Mouse (Mus musculus) liver, embryonic 14.5 days (tissue): ENCODE results near the gene Ankrd11. TPM values are rescaled to one million over a fixed set of nuclear protein-coding genes. Genes with fewer than 3 reads are reported as not detected.

Experiments used
- ATAC-seq: fragments of 200-750 bp; cut with Nextera tagmentation; 2 replicates; pipeline ENCODE4 v1.8.0; 2017; ENCODE audit warnings: moderate number of reproducible peaks, mild to moderate bottlenecking, moderate library complexity; ENCODE audit not compliant: insufficient read depth
- DNase-seq, 3 experiments: peaks; one replicate each; pipeline ENCODE4 v3.0.0-alpha.2; 2012 to 2013; ENCODE audit warnings: low read depth in 3 of 3, low spot score in 3 of 3
- H3K27ac ChIP-seq: fragments of 300-500 bp; sonication (generic); 2 replicates; pipeline ENCODE4 v1.5.1; 2014; ENCODE audit warnings: moderate library complexity, mild to moderate bottlenecking, control low read depth, inconsistent platforms
- H3K27me3 ChIP-seq: fragments of 300-500 bp; sonication (generic); 2 replicates; pipeline ENCODE4 v1.6.1; 2014; ENCODE audit warnings: mild to moderate bottlenecking, low read length, moderate library complexity; ENCODE audit not compliant: control insufficient read depth, insufficient read depth
- H3K36me3 ChIP-seq: fragments of 300-500 bp; sonication (generic); replicated peaks from 2 replicates; pipeline ENCODE4 v1.6.1; 2014; ENCODE audit warnings: low read depth; ENCODE audit not compliant: control insufficient read depth, insufficient read depth
- H3K4me1 ChIP-seq, 2 experiments: fragments of 200-500 bp in 1 of 2; fragments of 300-500 bp in 1 of 2; sonication (generic) in 1 of 2; replicated peaks; 2 replicates each; pipeline ENCODE4 v1.6.1; 2012 to 2014; ENCODE audit warnings: antibody characterized with exemption in 1 of 2, inconsistent platforms in 1 of 2, low read length in 1 of 2; ENCODE audit not compliant: control insufficient read depth in 2 of 2, insufficient read depth in 2 of 2
- H3K4me2 ChIP-seq: fragments of 300-500 bp; sonication (generic); 2 replicates; pipeline ENCODE4 v1.6.1; 2014; ENCODE audit warnings: low read depth, mild to moderate bottlenecking, control low read depth, moderate library complexity
- H3K4me3 ChIP-seq, 2 experiments: fragments of 200-500 bp in 1 of 2; fragments of 300-500 bp in 1 of 2; sonication (generic) in 1 of 2; 2 replicates each; pipeline ENCODE4 v1.5.1; 2012 to 2014; ENCODE audit warnings: low read depth in 2 of 2, low read length in 2 of 2, mild to moderate bottlenecking in 2 of 2, control low read depth in 1 of 2, inconsistent platforms in 1 of 2, moderate library complexity in 1 of 2; ENCODE audit not compliant: insufficient read depth in 1 of 2
- H3K9ac ChIP-seq: fragments of 300-500 bp; sonication (generic); replicated peaks from 2 replicates; pipeline ENCODE4 v1.6.1; 2014; ENCODE audit warnings: mild to moderate bottlenecking, control low read depth, moderate library complexity
- H3K9me3 ChIP-seq: fragments of 300-500 bp; sonication (generic); 2 replicates; pipeline ENCODE4 v1.6.1; 2016; ENCODE audit warnings: low read length, mixed read lengths; ENCODE audit not compliant: control insufficient read depth
- CTCF ChIP-seq: IDR thresholded peaks from 2 replicates; pipeline ENCODE4 v1.5.1; 2016; ENCODE audit warnings: antibody characterized with exemption, low read depth, control low read depth
- EP300 ChIP-seq: IDR thresholded peaks from 2 replicates; pipeline ENCODE4 v1.6.1; 2016; ENCODE audit warnings: antibody characterized with exemption, low read depth
- WGBS: fragments of 180-500 bp; shearing (Covaris S2); extraction: QIAGEN DNeasy Blood & Tissue Kit; methylation state at CpG from one replicate; pipeline ENCODE4 v1.1.7; 2014; ENCODE audit not compliant: insufficient replicate concordance; 5-methylcytosine and 5-hydroxymethylcytosine counted together
- polyA plus RNA-seq, 2 experiments: library from polyadenylated mRNA; depleted of rRNA in 1 of 2; stranded (reverse) in 1 of 2; unstranded in 1 of 2; fragments of >200 nt; fragmentation: Nextera tagmentation in 1 of 2; extraction: Ambion mirVana in 1 of 2; gene quantifications; 2 replicates each; pipeline versions ENCODE4 v1.2.1 to v1.2.3; 2012 to 2014

Gene Ankrd11
- polyA plus RNA-seq, 2 experiments: 10.8 to 12.4 TPM

DNA sequence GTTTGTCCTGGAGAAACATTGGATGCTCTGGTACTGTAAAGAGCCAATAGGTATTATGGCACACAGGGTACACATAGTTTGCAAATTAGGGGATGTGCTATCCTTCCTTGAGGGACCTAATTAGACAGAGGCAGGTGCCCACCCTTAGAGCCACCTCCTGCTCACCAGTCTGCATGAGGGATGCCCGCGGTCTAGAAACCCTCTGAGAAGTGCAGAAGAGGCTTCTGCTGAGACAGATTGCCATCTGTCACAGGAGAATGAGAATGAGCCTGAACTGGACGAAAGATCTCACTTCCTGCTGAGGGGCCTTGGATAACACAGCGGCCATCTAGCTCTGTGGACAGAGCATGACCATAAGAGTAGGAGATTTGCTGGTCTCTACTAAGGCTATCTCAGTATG, 129.2 kb downstream of the Ankrd11 start:
- no peaks in the 10 kb centered on the region for H3K27me3 ChIP-seq
- TF ChIP-seq EP300 (no peak), CTCF (no peak)
- peaks cover 0 to 7% of the 10 kb centered on the region in 2 experiments; a peak in 2 of 4 replicates for H3K4me1 ChIP-seq
- no peaks in the 10 kb centered on the region for H3K9me3 ChIP-seq
- H3K36me3 ChIP-seq: peaks cover 13% of the 10 kb centered on the region; the same call in 1 of the 2 replicates
- no peak overlapping the region for H3K9ac ChIP-seq
- DNase-seq (no peak), ATAC-seq (no peak)
- H3K4me2 ChIP-seq: no peak overlapping the region
- no peak overlapping the region for H3K27ac ChIP-seq
- no peak overlapping the region for H3K4me3 ChIP-seq
- WGBS: 74% methylated on average over 4 of the region's 4 CpGs

DNA sequence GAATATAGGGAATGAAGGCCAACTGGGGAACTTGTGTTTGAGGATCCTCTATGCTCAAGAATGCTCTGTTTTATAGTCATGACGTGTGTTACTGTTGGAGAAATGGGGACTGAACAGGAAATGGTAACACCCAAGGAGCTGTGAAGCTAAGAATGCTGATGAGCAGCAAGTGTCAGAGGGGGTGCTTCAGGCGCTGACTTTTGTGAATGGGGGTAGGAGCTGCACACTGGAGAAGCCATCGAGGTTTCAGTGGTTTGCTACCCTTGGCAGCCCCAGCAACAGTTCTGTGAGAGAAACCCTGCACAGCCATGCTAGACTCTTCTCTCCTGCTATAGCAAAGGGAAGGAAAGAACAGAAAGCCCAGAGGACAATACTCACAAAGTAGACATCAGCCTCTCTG, 129.9 kb downstream of the Ankrd11 start:
- DNase-seq (no peak), ATAC-seq (no peak)
- peaks cover 0 to under 1% of the 10 kb centered on the region in 2 experiments; a peak in 2 of 4 replicates for H3K4me1 ChIP-seq
- WGBS: 33% methylated on average over 3 of the region's 3 CpGs
- no peak overlapping the region for H3K4me2 ChIP-seq
- no peaks in the 10 kb centered on the region for H3K27me3 ChIP-seq
- H3K36me3 ChIP-seq: peaks cover 15% of the 10 kb centered on the region
- H3K4me3 ChIP-seq: no peak overlapping the region
- no peak overlapping the region for H3K9ac ChIP-seq
- TF ChIP-seq CTCF (no peak), EP300 (no peak)
- H3K27ac ChIP-seq: no peak overlapping the region
- H3K9me3 ChIP-seq: no peaks in the 10 kb centered on the region

GRCm38 (mm10) chr8:122906463-122907021, 135.5 kb downstream of the Ankrd11 start:
- DNase-seq (peak; percentile 52 to 67 (median 54)), ATAC-seq (peak; percentile 62)
- H3K36me3 ChIP-seq: peaks cover 5% of the 10 kb centered on the region
- no peak overlapping the region for H3K27ac ChIP-seq
- H3K9ac ChIP-seq: no peak overlapping the region
- peak; percentile 92 for TF ChIP-seq CTCF
- TF ChIP-seq EP300: no peak
- no peak overlapping the region for H3K4me2 ChIP-seq
- no peak overlapping the region for H3K4me3 ChIP-seq
- WGBS: 26% methylated on average over 6 of the region's 6 CpGs
- H3K9me3 ChIP-seq: no peaks in the 10 kb centered on the region
- H3K27me3 ChIP-seq: no peaks in the 10 kb centered on the region
- peaks cover 0 to 9% of the 10 kb centered on the region in 2 experiments; a peak in 2 of 4 replicates for H3K4me1 ChIP-seq

DNA sequence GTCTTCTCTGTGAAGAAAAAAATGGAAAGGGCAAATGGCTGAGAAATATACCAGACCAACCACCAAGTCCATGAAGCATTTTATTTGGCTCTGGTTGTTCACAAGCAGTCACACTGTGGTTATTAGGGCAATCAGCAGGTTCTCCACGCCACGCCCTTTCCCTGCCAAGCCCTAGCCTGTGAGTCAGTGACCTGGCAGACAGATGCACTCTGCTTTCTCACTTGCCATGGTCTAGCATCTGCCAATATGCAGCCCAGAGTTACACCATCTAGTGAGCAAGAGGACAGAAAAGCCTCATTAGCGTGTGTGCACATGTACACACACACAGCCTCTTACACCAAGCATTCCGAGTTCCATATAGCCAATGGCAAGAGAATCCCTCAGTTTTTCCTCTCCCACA, 136.7 kb downstream of the Ankrd11 start:
- Histone ChIP-seq H3K9me3 (no peaks in the 10 kb centered on the region), H3K27ac (no peak overlapping the region), H3K4me2 (no peak overlapping the region), H3K4me1 (peaks cover 0 to 9% of the 10 kb centered on the region in 2 experiments; a peak in 2 of 4 replicates), H3K9ac (no peak overlapping the region), H3K4me3 (no peak overlapping the region), H3K27me3 (no peaks in the 10 kb centered on the region), H3K36me3 (peaks cover 5% of the 10 kb centered on the region)
- 84% methylated on average over 4 of the region's 4 CpGs for WGBS
- ATAC-seq: no peak
- DNase-seq: no peak
- TF ChIP-seq CTCF (no peak), EP300 (no peak)

DNA sequence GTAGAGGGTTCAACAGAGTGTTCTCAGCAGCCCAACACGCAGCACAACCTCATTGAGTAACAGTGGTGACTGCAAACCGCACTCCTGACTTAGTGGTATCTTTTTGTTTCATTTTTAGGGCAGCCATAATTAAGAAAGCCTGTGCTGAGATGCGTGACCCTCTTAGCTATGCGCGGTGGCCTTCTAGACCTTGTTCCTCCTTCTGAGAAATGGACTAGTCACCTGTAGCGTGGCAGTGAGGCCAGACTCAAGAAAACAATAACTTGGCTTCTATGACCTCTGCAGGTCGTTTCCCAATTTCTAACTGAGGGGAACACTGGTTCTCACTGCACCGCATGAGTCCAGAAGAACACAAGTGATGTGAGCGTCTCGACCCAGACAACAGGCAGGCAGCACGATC, 137.6 kb downstream of the Ankrd11 start:
- no peak for ATAC-seq

More for the DNA sequence above, 137.6 kb downstream of the Ankrd11 start:
- Histone ChIP-seq H3K27ac (no peak overlapping the region), H3K4me3 (no peak overlapping the region), H3K4me2 (no peak overlapping the region), H3K4me1 (peaks cover 0 to 9% of the 10 kb centered on the region in 2 experiments; a peak in 2 of 4 replicates), H3K36me3 (peaks cover 7% of the 10 kb centered on the region), H3K9me3 (no peaks in the 10 kb centered on the region), H3K9ac (no peak overlapping the region), H3K27me3 (no peaks in the 10 kb centered on the region)
- WGBS: 88% methylated on average over 11 of the region's 11 CpGs
- DNase-seq: no peak
- TF ChIP-seq CTCF (no peak), EP300 (no peak)
